Mouse (Mus musculus): ENCODE results near the gene Ercc5.

DNA sequence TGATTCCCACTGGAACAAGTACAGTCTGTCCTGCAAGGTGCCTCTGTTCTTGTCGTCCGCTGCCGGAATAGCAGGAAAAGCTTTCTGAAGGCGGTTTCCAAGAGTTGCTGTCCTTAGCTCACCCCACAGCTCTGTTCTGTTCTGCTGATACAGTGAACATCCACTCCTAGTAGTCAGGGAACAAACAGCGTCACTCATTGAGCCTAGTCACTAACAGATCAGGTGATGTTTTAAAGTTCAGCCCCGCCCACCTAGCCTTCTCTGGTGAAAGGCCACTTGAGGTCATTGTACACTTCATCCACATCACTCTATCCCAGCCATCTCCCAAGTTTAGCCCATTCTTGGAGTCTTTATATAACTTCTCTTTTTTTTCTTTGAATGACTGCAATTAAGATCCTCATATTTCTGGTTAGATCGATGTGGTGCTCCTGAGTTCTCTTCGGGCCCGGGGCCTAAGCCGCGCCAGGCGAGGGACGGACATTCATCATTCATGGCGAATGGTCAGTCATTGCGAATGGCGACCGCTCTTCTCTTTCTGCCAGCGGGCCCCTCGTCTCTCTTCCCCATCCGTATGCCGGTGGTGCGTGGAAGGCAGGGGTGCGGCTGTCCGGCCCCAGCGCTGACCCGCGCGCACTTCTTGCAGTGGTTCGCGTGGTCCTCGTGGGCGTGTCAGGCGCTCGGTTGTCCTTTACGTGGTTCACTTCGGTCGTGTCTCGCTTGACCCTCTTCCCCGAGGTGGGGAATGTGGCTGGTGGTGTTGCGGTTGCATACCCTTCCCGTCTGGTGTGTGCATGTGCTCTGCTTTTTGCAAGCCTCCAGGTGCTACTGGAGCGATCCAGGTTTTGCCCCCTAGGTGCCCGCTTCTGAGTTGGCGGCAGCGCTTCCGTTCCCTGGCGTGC is 51.0 kb downstream of the Ercc5 start:
- no peak for TF ChIP-seq CTCF (IDR thresholded peaks at IDR 0.05; ENCODE audit: low read depth, low read length)
- no peak for TF ChIP-seq POLR2A (IDR thresholded peaks at IDR 0.05; ENCODE audit: borderline replicate concordance, low read depth, low read length)

Measured in bone marrow macrophage, adult 2 months (primary cell).